Mouse (Mus musculus) heart, postnatal 0 days (tissue): ENCODE data around the gene Psmd12.

Experiments used
- CTCF ChIP-seq: IDR thresholded peaks from 2 replicates; pipeline ENCODE4 v1.5.1; 2016; ENCODE audit warnings: antibody characterized with exemption, control low read depth, low read depth
- EP300 ChIP-seq: IDR thresholded peaks from 2 replicates; pipeline ENCODE4 v1.6.1; 2016; ENCODE audit warnings: antibody characterized with exemption, low read depth

GRCm38 (mm10) chr11:107458286-107458685, 21.0 kb upstream of the Psmd12 start:
- TF ChIP-seq CTCF (no peak), EP300 (no peak)
